Mouse (Mus musculus) kidney, postnatal 4 days (tissue): Measurements from ENCODE around the gene Ltbp3.

Experiments used
- DNase-seq, 2 experiments: peaks; one replicate each; pipeline ENCODE4 v3.0.0; 2021; ENCODE audit warnings: mixed read lengths in 2 of 2

Gene Ltbp3

GRCm38 (mm10) chr19:5756321-5756985 lies 15.7 kb downstream of the Ltbp3 start:
- DNase-seq = peak in 1 of 2 experiments; percentile 50

- DNase-seq = peak in 1 of 2 experiments; percentile 52
These were observed 16.4 kb downstream of the Ltbp3 start for GRCm38 (mm10) chr19:5756991-5757636.

GRCm38 (mm10) chr19:5758878-5759403 lies 18.2 kb downstream of the Ltbp3 start:
- no peak for DNase-seq

GRCm38 (mm10) chr19:5763163-5763562 lies 22.5 kb downstream of the Ltbp3 start:
- no peak for DNase-seq

- DNase-seq = no peak
These were observed 26.6 kb downstream of the Ltbp3 start for GRCm38 (mm10) chr19:5767271-5767670.

GRCm38 (mm10) chr19:5770311-5770710 lies 29.6 kb downstream of the Ltbp3 start:
- DNase-seq = no peak

- peak; percentile 98 for DNase-seq
These were observed 30.5 kb downstream of the Ltbp3 start, which contains the start of gene Scyl1 for GRCm38 (mm10) chr19:5770925-5771860. Scyl1 (minus strand) TSS chr19:5771419.

- no peak for DNase-seq
These were observed 36.8 kb downstream of the Ltbp3 start for GRCm38 (mm10) chr19:5777387-5778032.

GRCm38 (mm10) chr19:5778312-5778711 lies 37.6 kb downstream of the Ltbp3 start:
- DNase-seq = no peak

GRCm38 (mm10) chr19:5780203-5780602 lies 39.5 kb downstream of the Ltbp3 start:
- peak; percentile 65 to 76 for DNase-seq

GRCm38 (mm10) chr19:5781532-5781931 lies 40.8 kb downstream of the Ltbp3 start:
- DNase-seq = no peak

- no peak for DNase-seq
These were observed 41.4 kb downstream of the Ltbp3 start for GRCm38 (mm10) chr19:5782121-5782520.

- no peak for DNase-seq
These were observed 44.4 kb downstream of the Ltbp3 start for GRCm38 (mm10) chr19:5784958-5785577.

- DNase-seq = peak; percentile 93
These were observed 45.9 kb downstream of the Ltbp3 start for GRCm38 (mm10) chr19:5786441-5787114.

- DNase-seq = peak; percentile 91 to 92
These were observed 46.5 kb downstream of the Ltbp3 start for GRCm38 (mm10) chr19:5787128-5787635.

GRCm38 (mm10) chr19:5787920-5788319 lies 47.2 kb downstream of the Ltbp3 start:
- no peak for DNase-seq

- no peak for DNase-seq
These were observed 47.9 kb downstream of the Ltbp3 start for GRCm38 (mm10) chr19:5788620-5789019.

- no peak for DNase-seq
These were observed 48.4 kb downstream of the Ltbp3 start for GRCm38 (mm10) chr19:5789066-5789465.

GRCm38 (mm10) chr19:5791329-5791728 lies 50.6 kb downstream of the Ltbp3 start:
- peak in 1 of 2 experiments; percentile 8 for DNase-seq

- peak; percentile 71 to 79 for DNase-seq
These were observed 52.4 kb downstream of the Ltbp3 start for GRCm38 (mm10) chr19:5793116-5793515.
